Mouse (Mus musculus): ENCODE measurements around the gene Golga4.

Gene Golga4

GRCm38 (mm10) chr9:118527056-118527455 lies 21.0 kb downstream of the Golga4 start:
- no peak for DNase-seq (ENCODE audit: low read depth, low spot score)

DNA sequence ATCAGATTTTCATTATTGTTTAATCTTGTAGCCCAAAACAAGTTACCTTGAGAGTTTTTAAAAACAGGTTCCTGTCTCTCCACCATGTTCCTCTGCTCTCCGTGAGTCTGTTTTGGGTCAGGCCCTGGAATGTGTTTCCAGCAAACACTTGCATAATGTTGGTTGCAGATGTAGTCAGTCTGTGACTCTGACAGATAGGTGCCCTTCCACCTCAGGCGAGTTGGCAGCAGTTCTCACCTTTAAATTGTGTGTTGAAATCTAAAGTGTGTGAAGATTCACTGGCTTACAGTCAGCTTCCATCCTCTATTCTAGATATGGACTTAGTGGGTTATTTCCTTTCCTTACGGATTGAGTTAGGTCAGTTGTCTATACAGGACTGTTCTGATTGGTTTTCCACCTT lies 23.7 kb downstream of the Golga4 start:
- no peak for DNase-seq (ENCODE audit: low read depth, low spot score)

DNA sequence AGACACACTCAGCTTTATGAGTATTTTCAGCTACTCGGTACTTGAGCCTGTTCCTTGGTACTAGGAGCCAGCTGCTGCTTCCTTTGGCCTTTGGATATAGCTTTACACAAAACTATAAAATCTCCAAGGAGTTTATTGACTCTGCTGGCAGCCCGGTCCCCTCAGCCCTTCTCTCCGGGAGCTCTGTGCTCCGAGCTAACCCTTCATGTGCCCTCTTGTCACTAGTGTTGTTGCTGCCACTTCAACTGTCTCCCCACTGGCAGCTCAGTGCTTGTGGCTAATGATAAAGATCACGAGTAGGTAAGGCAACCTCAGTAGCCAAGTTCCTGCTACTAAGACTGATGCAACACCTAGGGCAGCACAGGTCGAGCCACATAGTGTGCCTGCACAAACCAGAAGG lies 24.6 kb downstream of the Golga4 start:
- DNase-seq (ENCODE audit: low read depth, low spot score) = no peak

- DNase-seq (ENCODE audit: low read depth, low spot score) = no peak
Observed at GRCm38 (mm10) chr9:118532516-118533205, 26.6 kb downstream of the Golga4 start.

- DNase-seq (ENCODE audit: low read depth, low spot score) = no peak
Observed at GRCm38 (mm10) chr9:118536946-118537345, 30.9 kb downstream of the Golga4 start.

- no peak for DNase-seq (ENCODE audit: low read depth, low spot score)
Observed at GRCm38 (mm10) chr9:118537463-118538339, 31.6 kb downstream of the Golga4 start.

DNA sequence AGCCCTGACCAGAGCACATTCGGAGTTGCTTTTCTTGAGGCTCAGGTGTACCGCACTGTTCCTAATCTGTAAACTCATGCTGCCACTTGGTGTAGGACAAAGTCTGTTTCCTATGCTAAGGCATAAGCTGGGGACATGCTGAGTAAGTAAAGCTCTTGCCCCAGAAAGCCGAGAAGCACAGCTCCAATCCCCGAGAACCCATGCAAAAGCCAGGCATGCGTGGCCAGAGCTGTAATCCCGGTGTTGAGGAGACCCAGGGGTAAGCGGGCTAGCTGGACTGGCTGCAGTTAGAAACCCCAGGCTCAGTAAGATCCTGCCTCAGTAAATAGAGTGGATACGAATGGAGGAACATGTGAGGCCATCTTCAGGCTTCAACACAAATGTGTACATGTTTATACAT lies 35.8 kb downstream of the Golga4 start:
- no peak for DNase-seq (ENCODE audit: low read depth, low spot score)

GRCm38 (mm10) chr9:118545146-118545545 lies 39.1 kb downstream of the Golga4 start:
- DNase-seq (ENCODE audit: low read depth, low spot score) = no peak

DNA sequence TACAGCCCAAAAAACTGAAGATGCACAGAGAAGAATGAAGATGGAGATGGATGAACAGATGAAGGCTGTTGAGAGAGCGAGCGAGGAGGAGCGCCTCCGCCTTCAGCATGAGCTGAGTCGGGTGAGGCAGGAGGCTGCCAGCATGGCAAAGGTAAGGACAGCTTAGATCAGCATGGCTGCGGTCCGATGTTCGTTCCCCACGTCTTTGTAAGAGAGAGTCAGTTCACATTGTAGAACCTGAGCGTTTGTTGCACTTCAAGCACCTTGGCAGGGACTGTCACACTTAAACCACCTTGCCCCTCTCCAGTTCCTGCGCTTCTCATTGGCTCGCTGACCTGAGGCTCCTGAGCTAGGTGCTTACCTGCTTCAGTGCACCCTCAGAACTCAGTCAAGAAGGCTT lies 42.6 kb downstream of the Golga4 start:
- DNase-seq (ENCODE audit: low read depth, low spot score) = no peak

GRCm38 (mm10) chr9:118556951-118557780 lies 51.1 kb downstream of the Golga4 start:
- DNase-seq (ENCODE audit: low read depth, low spot score) = no peak

- no peak for DNase-seq (ENCODE audit: low read depth, low spot score)
Observed at GRCm38 (mm10) chr9:118563356-118563755, 57.3 kb downstream of the Golga4 start.

GRCm38 (mm10) chr9:118563866-118564265 lies 57.8 kb downstream of the Golga4 start:
- no peak for DNase-seq (ENCODE audit: low read depth, low spot score)

GRCm38 (mm10) chr9:118564696-118565095 lies 58.6 kb downstream of the Golga4 start:
- DNase-seq (ENCODE audit: low read depth, low spot score) = no peak

- DNase-seq (ENCODE audit: low read depth, low spot score) = no peak
Observed at GRCm38 (mm10) chr9:118569328-118569727, 63.3 kb downstream of the Golga4 start.

DNA sequence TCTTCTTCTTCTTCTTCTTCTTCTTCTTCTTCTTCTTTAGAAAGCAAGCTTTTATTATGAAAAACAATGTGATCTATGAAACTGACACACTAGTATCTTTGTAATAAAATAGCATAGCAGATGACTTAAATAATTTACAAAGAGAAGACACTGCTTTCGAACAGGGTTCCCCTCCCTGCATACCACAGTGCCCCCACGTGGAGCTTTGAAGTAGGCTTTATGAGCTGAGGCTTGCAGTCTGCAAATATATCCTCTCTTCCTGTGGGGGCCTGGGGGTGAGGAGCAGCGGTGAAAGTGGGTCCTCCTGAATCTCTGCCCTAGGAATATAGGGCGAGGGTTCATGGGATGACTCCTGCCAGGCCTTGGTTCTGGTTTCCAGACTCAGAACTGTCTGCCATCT lies 64.8 kb downstream of the Golga4 start:
- DNase-seq (ENCODE audit: low read depth, low spot score) = no peak

- no peak for DNase-seq (ENCODE audit: low read depth, low spot score)
Observed at GRCm38 (mm10) chr9:118571701-118572100, 65.6 kb downstream of the Golga4 start.

DNA sequence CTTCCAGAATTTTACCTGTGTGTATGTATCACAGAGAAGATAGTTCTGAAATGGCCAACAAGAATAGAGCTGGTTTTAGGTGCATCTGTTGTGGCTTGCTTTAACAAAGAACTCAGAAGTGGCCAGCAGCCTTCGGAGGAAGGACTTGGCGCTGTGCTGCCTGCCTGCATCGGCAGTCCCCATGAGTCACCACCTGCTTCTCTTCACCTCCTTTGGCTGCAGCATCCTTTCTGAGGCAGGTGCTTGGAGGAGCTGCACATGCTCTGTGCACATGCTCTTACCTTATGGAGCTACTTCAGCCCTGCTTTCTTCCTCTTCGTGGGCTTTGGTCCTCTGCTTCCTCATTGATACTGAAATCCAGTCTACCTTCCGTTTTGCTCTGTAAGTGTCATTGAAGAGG lies 68.8 kb downstream of the Golga4 start:
- no peak for DNase-seq (ENCODE audit: low read depth, low spot score)

GRCm38 (mm10) chr9:118580371-118580770 lies 74.3 kb downstream of the Golga4 start:
- DNase-seq (ENCODE audit: low read depth, low spot score) = no peak

DNA sequence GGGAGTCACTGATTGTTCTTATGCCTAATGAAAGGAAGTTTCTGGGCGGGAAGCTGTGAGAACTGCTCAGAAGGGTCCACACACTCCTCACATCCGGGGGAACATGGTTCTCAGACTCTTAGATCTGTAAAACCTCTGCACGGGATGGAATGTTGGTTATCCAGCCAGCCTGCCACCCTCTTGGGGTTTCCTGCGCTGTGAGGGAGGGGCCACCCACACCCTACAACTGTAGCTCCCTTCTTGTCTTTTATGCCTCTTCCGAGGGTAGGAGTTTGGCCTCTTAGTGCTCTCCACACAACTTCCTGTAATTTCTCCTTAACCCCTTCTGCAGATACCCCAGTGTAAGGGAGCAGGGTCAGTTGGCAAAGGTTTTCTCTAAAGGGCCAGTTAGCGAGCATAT lies 76.7 kb downstream of the Golga4 start:
- DNase-seq (ENCODE audit: low read depth, low spot score) = no peak

GRCm38 (mm10) chr9:118584838-118585237 lies 78.8 kb downstream of the Golga4 start:
- DNase-seq (ENCODE audit: low read depth, low spot score) = no peak

DNA sequence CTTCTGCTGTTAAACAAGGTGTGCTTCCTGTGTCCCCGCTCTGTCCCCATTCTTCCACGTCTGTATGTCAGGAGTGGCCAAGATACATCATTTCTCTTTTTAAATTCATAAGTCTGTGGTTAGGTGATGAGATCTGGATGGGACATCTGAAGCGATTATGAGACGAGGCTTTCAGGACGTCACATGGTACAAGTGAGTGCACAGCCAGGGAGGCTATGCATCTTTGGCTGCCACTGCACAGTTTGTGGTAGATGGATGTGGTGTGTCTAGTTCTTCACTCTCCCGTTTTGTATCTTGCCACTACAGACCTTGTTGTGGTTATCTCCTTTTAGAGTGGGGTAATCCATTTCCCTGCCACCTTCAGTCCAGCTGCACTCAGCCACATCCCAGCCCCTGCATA lies 79.9 kb downstream of the Golga4 start:
- DNase-seq (ENCODE audit: low read depth, low spot score) = no peak

DNA sequence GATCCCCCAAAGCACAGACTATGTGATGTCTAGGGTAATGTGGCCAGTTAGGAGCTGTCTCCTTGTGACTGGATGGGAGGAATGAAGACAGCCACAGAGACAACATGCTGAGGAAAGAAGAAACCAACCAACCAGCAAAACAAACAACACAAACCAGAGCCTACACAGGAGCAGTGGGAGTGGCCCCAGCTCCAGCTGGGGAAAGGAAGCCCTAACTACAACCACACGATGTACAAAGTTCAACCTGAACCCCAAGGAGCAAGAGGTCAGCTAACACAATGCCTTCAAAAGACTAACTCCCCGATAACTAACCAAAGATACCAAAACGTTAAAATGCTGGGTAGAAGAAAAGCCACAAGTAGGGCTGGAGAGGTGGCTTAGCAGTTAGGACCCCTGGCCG lies 81.0 kb downstream of the Golga4 start:
- no peak for DNase-seq (ENCODE audit: low read depth, low spot score)
